Mouse (Mus musculus): ENCODE measurements at regions not wholly inside any gene's neighbourhood (a gene's known extent, or its start where the extent isn't known, plus 50 kb on each side); places are given as distances from the start of the nearest gene placed in this dataset.
"Not testable (repeated sequence)": the region's sequence is repeated elsewhere in the genome, so short reads cannot be mapped to it uniquely, and the experiment has no call there.

GRCm38 (mm10) chr12:114037011-114037410 lies 493.3 kb downstream of the Adam6a start:
- H3K4me2 ChIP-seq (replicated peaks); H3K4me1 ChIP-seq; ATAC-seq (ENCODE audit: low FRiP score, low read depth); H3K36me3 ChIP-seq; H3K27me3 ChIP-seq; H3K9ac ChIP-seq (replicated peaks); H3K4me3 ChIP-seq; H3K27ac ChIP-seq (replicated peaks): not testable (repeated sequence)
- 73% methylated on average over 2 of the region's 2 CpGs for WGBS
- H3K9me3 ChIP-seq = peaks cover 11% of the 10 kb centered on the region; the same call in 1 of the 2 replicates

- H3K4me3 ChIP-seq; H3K36me3 ChIP-seq; H3K9ac ChIP-seq (replicated peaks); H3K27ac ChIP-seq (replicated peaks); H3K4me1 ChIP-seq; ATAC-seq (ENCODE audit: low FRiP score, low read depth); H3K27me3 ChIP-seq; H3K9me3 ChIP-seq; H3K4me2 ChIP-seq (replicated peaks): not testable (repeated sequence)
- 63% methylated on average over 8 of the region's 8 CpGs for WGBS
These were observed 504.3 kb downstream of the Adam6a start for GRCm38 (mm10) chr12:114047991-114048390.

- Histone ChIP-seq H3K27me3 (no peaks in the 10 kb centered on the region), H3K4me2 (replicated peaks) (no peak overlapping the region), H3K9me3 (0 out of 2 replicates have a peak, but pooled peaks cover 11% of the 10 kb centered on the region), H3K36me3 (no peaks in the 10 kb centered on the region), H3K4me1 (no peaks in the 10 kb centered on the region), H3K4me3 (no peak overlapping the region), H3K27ac (replicated peaks) (no peak overlapping the region), H3K9ac (replicated peaks) (no peak overlapping the region)
- WGBS = 86% methylated on average over 2 of the region's 2 CpGs
- no peak for ATAC-seq (ENCODE audit: low FRiP score, low read depth)
These were observed 509.6 kb downstream of the Adam6a start for GRCm38 (mm10) chr12:114053341-114053740.

GRCm38 (mm10) chr12:114059615-114060014 lies 515.9 kb downstream of the Adam6a start:
- Histone ChIP-seq H3K36me3 (no peaks in the 10 kb centered on the region), H3K4me3 (no peak overlapping the region), H3K4me2 (replicated peaks) (no peak overlapping the region), H3K27me3 (no peaks in the 10 kb centered on the region), H3K4me1 (no peaks in the 10 kb centered on the region), H3K27ac (replicated peaks) (no peak overlapping the region), H3K9ac (replicated peaks) (no peak overlapping the region), H3K9me3 (0 out of 2 replicates have a peak, but pooled peaks cover 6% of the 10 kb centered on the region)
- ATAC-seq (ENCODE audit: low FRiP score, low read depth) = no peak
- 71% methylated on average over 3 of the region's 3 CpGs for WGBS

- Histone ChIP-seq H3K4me1 (no peaks in the 10 kb centered on the region), H3K27me3 (no peaks in the 10 kb centered on the region), H3K9me3 (peaks cover 15% of the 10 kb centered on the region; the same call in 1 of the 2 replicates), H3K36me3 (no peaks in the 10 kb centered on the region), H3K27ac (replicated peaks) (no peak overlapping the region), H3K4me3 (no peak overlapping the region), H3K9ac (replicated peaks) (no peak overlapping the region), H3K4me2 (replicated peaks) (no peak overlapping the region)
- no peak for ATAC-seq (ENCODE audit: low FRiP score, low read depth)
These were observed 523.5 kb downstream of the Adam6a start for GRCm38 (mm10) chr12:114067166-114067565.

- not testable (repeated sequence) for H3K36me3 ChIP-seq; H3K4me1 ChIP-seq; ATAC-seq (ENCODE audit: low FRiP score, low read depth); H3K27me3 ChIP-seq; H3K27ac ChIP-seq (replicated peaks); H3K4me2 ChIP-seq (replicated peaks); H3K9ac ChIP-seq (replicated peaks); H3K4me3 ChIP-seq
- peaks cover 15% of the 10 kb centered on the region for H3K9me3 ChIP-seq
- WGBS = 80% methylated on average over 4 of the region's 4 CpGs
These were observed 565.0 kb downstream of the Adam6a start for GRCm38 (mm10) chr12:114108731-114109130.

GRCm38 (mm10) chr12:114134897-114135296 lies 591.2 kb downstream of the Adam6a start:
- Histone ChIP-seq H3K27me3 (no peaks in the 10 kb centered on the region), H3K27ac (replicated peaks) (no peak overlapping the region), H3K4me2 (replicated peaks) (no peak overlapping the region), H3K9me3 (peaks cover 24% of the 10 kb centered on the region), H3K9ac (replicated peaks) (no peak overlapping the region), H3K36me3 (no peaks in the 10 kb centered on the region), H3K4me3 (no peak overlapping the region), H3K4me1 (no peaks in the 10 kb centered on the region)
- ATAC-seq (ENCODE audit: low FRiP score, low read depth) = no peak
- 41% methylated on average over 1 of the region's 1 CpGs for WGBS

GRCm38 (mm10) chr12:114148779-114149178 lies 605.1 kb downstream of the Adam6a start:
- H3K27ac ChIP-seq (replicated peaks) = no peak overlapping the region
- H3K9ac ChIP-seq (replicated peaks) = no peak overlapping the region
- ATAC-seq (ENCODE audit: low FRiP score, low read depth) = no peak
- 81% methylated on average over 4 of the region's 4 CpGs for WGBS
- peaks cover 66% of the 10 kb centered on the region for H3K9me3 ChIP-seq
- H3K27me3 ChIP-seq = no peaks in the 10 kb centered on the region
- H3K4me2 ChIP-seq (replicated peaks) = no peak overlapping the region
- H3K4me3 ChIP-seq = no peak overlapping the region
- H3K36me3 ChIP-seq = no peaks in the 10 kb centered on the region
- no peaks in the 10 kb centered on the region for H3K4me1 ChIP-seq

- ATAC-seq (ENCODE audit: low FRiP score, low read depth) = no peak
- 84% methylated on average over 2 of the region's 2 CpGs for WGBS
These were observed 628.6 kb downstream of the Adam6a start for GRCm38 (mm10) chr12:114172305-114172704.

GRCm38 (mm10) chr12:114199521-114199920 lies 655.8 kb downstream of the Adam6a start:
- H3K4me3 ChIP-seq = no peak overlapping the region
- peaks cover 27% of the 10 kb centered on the region for H3K9me3 ChIP-seq
- H3K9ac ChIP-seq (replicated peaks) = no peak overlapping the region
- WGBS = 70% methylated on average over 1 of the region's 1 CpGs
- ATAC-seq (ENCODE audit: low FRiP score, low read depth) = no peak
- H3K27me3 ChIP-seq = no peaks in the 10 kb centered on the region
- H3K36me3 ChIP-seq = no peaks in the 10 kb centered on the region
- H3K27ac ChIP-seq (replicated peaks) = no peak overlapping the region
- no peak overlapping the region for H3K4me2 ChIP-seq (replicated peaks)
- no peaks in the 10 kb centered on the region for H3K4me1 ChIP-seq

More at GRCm38 (mm10) chr12:114172305-114172704, 628.6 kb downstream of the Adam6a start:
- peaks cover 14% of the 10 kb centered on the region for H3K9me3 ChIP-seq
- no peak overlapping the region for H3K27ac ChIP-seq (replicated peaks)
- H3K4me1 ChIP-seq = no peaks in the 10 kb centered on the region
- no peaks in the 10 kb centered on the region for H3K27me3 ChIP-seq
- no peaks in the 10 kb centered on the region for H3K36me3 ChIP-seq
- H3K9ac ChIP-seq (replicated peaks) = no peak overlapping the region
- no peak overlapping the region for H3K4me3 ChIP-seq
- H3K4me2 ChIP-seq (replicated peaks) = no peak overlapping the region

GRCm38 (mm10) chr12:114222541-114222940 lies 678.8 kb downstream of the Adam6a start:
- Histone ChIP-seq H3K4me2 (replicated peaks) (no peak overlapping the region), H3K36me3 (no peaks in the 10 kb centered on the region), H3K9me3 (peaks cover 27% of the 10 kb centered on the region), H3K27me3 (no peaks in the 10 kb centered on the region), H3K27ac (replicated peaks) (no peak overlapping the region), H3K4me3 (no peak overlapping the region), H3K4me1 (no peaks in the 10 kb centered on the region), H3K9ac (replicated peaks) (no peak overlapping the region)
- 31% methylated on average over 3 of the region's 3 CpGs for WGBS
- no peak for ATAC-seq (ENCODE audit: low FRiP score, low read depth)

Data from midbrain, embryonic 12.5 days (tissue).